Mouse (Mus musculus) MEL (cell line): ENCODE measurements around the gene Gm609.

Source experiments
- BHLHE40 ChIP-seq: IDR thresholded peaks from 2 replicates; pipeline ENCODE4 v1.6.1; 2012; ENCODE audit warnings: low read depth, mild to moderate bottlenecking, inconsistent platforms, low read length, improper control_type of control experiment, borderline replicate concordance
- CTCF ChIP-seq, 3 experiments: IDR thresholded peaks in 2 of 3; conservative IDR thresholded peaks in 1 of 3; 2 replicates each; pipeline ENCODE4 v1.5.1; 2011 to 2012; ENCODE audit warnings: low read length in 3 of 3, low read depth in 2 of 3, mild to moderate bottlenecking in 2 of 3, improper control_type of control experiment in 1 of 3, inconsistent platforms in 1 of 3, mixed read lengths in 1 of 3, moderate library complexity in 1 of 3; ENCODE audit not compliant: control insufficient read depth in 1 of 3, insufficient read depth in 1 of 3, poor library complexity in 1 of 3, severe bottlenecking in 1 of 3
- EP300 ChIP-seq, 2 experiments: IDR thresholded peaks; 2 replicates each; pipeline ENCODE4 v1.6.1; 2011; ENCODE audit warnings: improper control_type of control experiment in 2 of 2, low read length in 2 of 2, low read depth in 1 of 2, mild to moderate bottlenecking in 1 of 2
- GATA1 ChIP-seq: IDR thresholded peaks from 2 replicates; pipeline ENCODE4 v1.6.1; 2011; ENCODE audit warnings: low read depth, low read length, improper control_type of control experiment
- JUND ChIP-seq: IDR thresholded peaks from 2 replicates; pipeline ENCODE4 v1.6.1; 2011; ENCODE audit warnings: low read depth, mild to moderate bottlenecking, improper control_type of control experiment, low read length
- MEF2A ChIP-seq: IDR thresholded peaks from 2 replicates; pipeline ENCODE4 v1.6.1; 2014; ENCODE audit warnings: low read depth, mild to moderate bottlenecking, inconsistent platforms, low read length, improper control_type of control experiment; ENCODE audit not compliant: poor library complexity, insufficient replicate concordance, severe bottlenecking; ENCODE audit errors: extremely low read depth
- POLR2A ChIP-seq, 2 experiments: IDR thresholded peaks; 2 replicates each; pipeline ENCODE4 v1.6.1; 2011 to 2012; ENCODE audit warnings: low read length in 2 of 2, mild to moderate bottlenecking in 2 of 2, control low read depth in 1 of 2, improper control_type of control experiment in 1 of 2, low read depth in 1 of 2, moderate library complexity in 1 of 2; ENCODE audit not compliant: control insufficient read depth in 1 of 2, insufficient read depth in 1 of 2, poor library complexity in 1 of 2
- POLR2AphosphoS2 ChIP-seq: IDR thresholded peaks from 2 replicates; pipeline ENCODE4 v1.6.1; 2011; ENCODE audit warnings: low read length, improper control_type of control experiment
- SIN3A ChIP-seq: IDR thresholded peaks from 2 replicates; pipeline ENCODE4 v1.6.1; 2012; ENCODE audit warnings: low read length, improper control_type of control experiment, inconsistent platforms
- TAL1 ChIP-seq: IDR thresholded peaks from 2 replicates; pipeline ENCODE4 v1.6.1; 2012; ENCODE audit warnings: mild to moderate bottlenecking, inconsistent platforms, low read length, moderate library complexity, mixed read lengths
- ZC3H11A ChIP-seq: IDR thresholded peaks from 2 replicates; pipeline ENCODE4 v1.6.1; 2012; ENCODE audit warnings: low read depth, mild to moderate bottlenecking, inconsistent platforms, low read length, improper control_type of control experiment
- ZKSCAN1 ChIP-seq: IDR thresholded peaks from 2 replicates; pipeline ENCODE4 v1.6.1; 2012; ENCODE audit warnings: low read depth, mild to moderate bottlenecking, inconsistent platforms, low read length, improper control_type of control experiment, moderate library complexity

DNA sequence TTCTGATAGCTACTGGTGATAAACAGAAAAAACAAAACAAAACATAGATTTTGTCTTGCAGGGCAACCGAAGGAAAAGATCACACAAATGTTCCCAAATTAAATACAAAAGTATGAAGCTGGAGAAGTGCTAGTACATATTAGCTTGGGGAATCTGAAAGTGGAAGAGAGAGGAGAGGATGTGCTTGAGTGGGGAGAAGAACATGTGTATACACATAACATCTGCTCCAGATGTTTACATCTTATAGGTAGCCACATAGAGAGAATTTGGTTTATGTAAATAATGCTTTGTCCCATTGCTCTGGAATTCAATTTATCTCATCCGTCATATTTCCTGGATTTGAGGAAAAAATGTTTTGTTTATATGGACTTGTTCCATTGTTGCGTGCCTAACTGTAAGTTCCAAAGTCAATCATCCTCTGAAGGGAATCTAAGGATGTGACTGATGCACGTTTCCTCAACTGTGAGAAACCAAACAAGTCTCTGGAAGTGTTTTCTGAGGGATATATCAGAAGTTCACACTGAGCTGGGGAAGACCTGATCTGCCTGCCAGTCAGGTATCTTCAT is 129.2 kb downstream of the Gm609 start:
- no peak for TF ChIP-seq CTCF (IDR thresholded peaks at IDR 0.05 in 2 of 3, conservative IDR thresholded peaks at IDR 0.05 in 1 of 3; ENCODE audit: control insufficient read depth in 1 of 3, insufficient read depth in 1 of 3, low read depth in 2 of 3, low read length in 3 of 3, poor library complexity in 1 of 3, severe bottlenecking in 1 of 3)
- no peak for TF ChIP-seq POLR2AphosphoS2
- TF ChIP-seq TAL1: no peak
- no peak for TF ChIP-seq MEF2A
- TF ChIP-seq GATA1: no peak
- TF ChIP-seq POLR2A (IDR thresholded peaks at IDR 0.05; ENCODE audit: control insufficient read depth in 1 of 2, insufficient read depth in 1 of 2, low read depth in 1 of 2, low read length in 2 of 2, poor library complexity in 1 of 2): no peak
- TF ChIP-seq SIN3A: no peak
- TF ChIP-seq ZKSCAN1: no peak
- no peak for TF ChIP-seq EP300 (IDR thresholded peaks at IDR 0.05; ENCODE audit: low read depth in 1 of 2, low read length in 2 of 2)
- no peak for TF ChIP-seq ZC3H11A
- TF ChIP-seq BHLHE40: no peak
- no peak for TF ChIP-seq JUND
